Mouse (Mus musculus) heart, adult 8-10 months (tissue): ENCODE results near the gene Bcl3. TPM values are rescaled to one million over a fixed set of nuclear protein-coding genes. Genes with fewer than 3 reads are reported as not detected.

Experiments
- DNase-seq: peaks from one replicate; pipeline ENCODE4 v3.0.0; 2022; ENCODE audit warnings: low spot score
- total RNA-seq, 4 experiments: library from RNA; stranded (reverse); gene quantifications; 2 replicates each; pipeline ENCODE4 v1.2.4; 2022

Gene Bcl3
- total RNA-seq, 4 experiments from 2014 or later = 2.1 to 4.4 (median 3.5) TPM

DNA sequence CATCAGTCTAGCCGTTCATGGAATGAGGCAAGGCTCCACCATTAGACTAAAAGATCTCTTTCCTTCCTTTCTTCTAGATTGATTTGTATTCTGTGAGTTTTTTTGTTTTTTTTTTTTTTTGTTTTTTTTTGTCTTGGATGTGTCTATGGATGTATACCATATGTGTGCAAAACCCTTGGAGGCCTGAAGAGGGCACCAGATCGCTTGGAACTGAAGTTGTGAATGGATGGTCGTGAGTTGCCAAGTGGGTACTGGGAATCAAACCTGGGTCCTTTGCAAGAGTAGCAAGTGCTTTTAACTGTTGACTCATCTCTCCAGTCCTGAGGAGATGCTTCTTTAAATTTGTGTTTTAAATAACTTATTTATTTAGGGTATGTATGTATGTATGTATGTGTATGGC is 11.5 kb upstream of the Bcl3 start:
- DNase-seq = no peak

GRCm38 (mm10) chr7:19831837-19832236 is 9.3 kb upstream of the Bcl3 start:
- no peak for DNase-seq

DNA sequence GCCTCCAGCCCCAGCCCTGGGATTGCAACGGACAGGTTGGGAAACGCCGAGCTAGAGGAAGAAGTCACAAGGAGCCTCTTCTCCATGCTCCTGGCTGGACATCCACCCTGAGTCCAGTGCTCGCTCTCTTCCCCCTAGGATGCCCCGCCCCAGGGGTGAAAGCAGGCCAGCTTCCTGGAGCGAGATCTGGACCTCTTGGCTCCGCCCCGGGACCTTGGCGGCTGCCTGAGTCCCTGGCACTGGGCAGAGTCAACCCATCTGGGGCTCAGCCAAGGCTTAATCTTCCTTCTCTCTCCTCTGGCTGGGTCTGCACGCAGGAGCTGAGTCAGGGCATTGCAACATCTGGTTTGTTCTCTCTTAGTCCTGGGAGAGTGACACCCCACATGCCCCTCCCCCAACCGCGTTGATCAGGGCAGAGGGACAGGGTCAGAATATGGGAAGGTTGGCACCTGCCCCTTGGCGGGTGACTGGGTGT is 8.1 kb upstream of the Bcl3 start:
- peak; percentile 94 for DNase-seq

DNA sequence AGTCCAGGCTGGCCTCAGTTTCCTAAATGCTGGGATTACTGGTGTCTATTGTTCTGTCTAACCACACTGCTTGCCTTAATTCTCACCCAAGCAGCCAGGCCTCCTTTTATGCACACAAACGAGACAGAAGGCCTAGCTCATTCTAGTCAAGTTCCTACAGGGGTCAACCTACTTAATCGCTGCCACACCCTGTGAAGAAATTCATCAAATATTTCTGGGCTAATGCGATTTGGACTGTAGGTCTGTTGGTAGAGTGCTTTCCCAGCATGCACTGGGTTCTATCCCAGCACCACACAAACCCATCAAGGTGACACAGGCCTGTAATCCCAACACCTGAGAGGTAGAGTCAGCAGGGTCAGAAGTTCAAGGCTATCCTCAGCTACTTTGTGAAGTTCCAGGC is 7.1 kb upstream of the Bcl3 start:
- no peak for DNase-seq

DNA sequence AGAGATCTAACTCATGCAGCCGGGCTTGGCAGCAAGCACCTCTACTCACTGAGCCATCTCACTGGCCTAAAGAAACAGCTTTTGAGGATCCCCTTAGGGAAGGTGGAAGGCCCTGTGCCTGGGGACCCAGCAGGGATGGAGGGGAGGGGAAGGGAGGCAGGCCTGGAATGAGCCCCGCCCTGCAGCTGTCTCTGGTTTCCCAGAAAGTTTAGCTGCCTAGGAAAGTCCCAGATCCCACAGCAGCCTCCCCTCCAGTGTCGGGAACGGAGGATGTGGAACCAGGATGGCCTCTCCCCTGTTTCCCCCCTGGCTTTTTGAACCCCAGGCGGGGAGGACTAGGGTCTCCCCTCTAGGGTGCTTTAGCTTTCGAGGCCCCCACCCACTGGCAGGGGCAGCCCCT is 4.2 kb upstream of the Bcl3 start:
- DNase-seq = no peak

DNA sequence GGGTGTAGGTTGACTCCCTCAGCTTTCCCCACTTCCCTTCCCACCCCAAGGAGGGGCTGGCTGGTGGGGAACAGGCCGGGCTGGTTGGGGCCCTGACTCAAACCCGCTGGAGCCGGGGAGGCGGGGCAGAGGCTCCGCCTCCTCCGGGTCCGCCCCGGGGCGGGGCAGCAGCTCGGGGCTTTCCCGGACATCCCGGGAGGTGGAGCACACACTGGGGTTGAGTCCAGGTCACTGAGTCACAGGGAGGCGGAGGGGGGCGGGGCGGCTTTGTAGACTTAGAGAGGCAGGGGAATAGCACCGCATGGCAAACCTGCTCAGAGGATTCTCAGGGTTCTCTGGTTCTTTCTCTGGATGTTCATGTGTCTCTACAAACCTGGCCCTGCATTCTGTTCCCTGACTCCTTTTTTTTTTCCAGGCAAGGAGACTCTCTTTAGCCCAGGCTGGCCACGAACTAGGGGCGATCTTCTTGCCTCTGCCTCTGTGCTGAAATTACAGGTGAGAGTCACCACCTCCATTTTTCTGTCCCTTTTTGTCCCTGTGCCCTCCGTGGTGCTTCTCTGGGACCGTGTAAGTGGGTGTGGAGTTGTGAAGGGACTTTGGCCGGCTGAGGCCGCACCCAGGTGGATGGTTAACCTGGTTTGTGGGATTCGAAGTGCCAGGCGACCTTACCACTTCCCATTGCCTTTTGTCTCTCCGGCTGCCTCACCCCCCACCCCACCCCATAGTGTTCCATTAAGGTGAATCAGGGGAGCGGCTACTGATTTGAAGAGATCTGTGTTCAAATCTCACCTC is 1.8 kb upstream of the Bcl3 start:
- DNase-seq = peak; percentile 88

GRCm38 (mm10) chr7:19823256-19824181 is 949 bp upstream of the Bcl3 start:
- DNase-seq = no peak

DNA sequence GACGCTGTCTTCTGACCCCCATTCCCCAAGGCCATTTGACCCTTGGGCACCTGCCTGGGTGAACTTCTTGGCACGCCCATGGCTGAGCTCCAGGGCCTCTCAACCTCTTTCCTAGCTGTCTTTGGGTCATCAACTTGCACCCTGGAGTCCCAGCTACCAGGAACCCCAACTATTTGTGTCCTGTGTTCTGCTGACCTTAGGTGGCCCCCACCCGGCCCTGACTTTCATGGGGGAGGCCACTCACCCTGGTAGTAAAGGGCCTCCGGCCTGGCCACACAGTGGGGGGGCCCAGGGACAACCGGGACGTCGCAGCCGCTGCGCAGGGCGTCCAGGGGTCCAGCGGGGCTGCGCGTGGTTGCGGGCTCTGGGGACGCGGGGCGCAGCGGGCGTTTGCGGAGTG is 377 bp downstream of the Bcl3 start:
- no peak for DNase-seq

GRCm38 (mm10) chr7:19821633-19822032 is 937 bp downstream of the Bcl3 start:
- DNase-seq = no peak

DNA sequence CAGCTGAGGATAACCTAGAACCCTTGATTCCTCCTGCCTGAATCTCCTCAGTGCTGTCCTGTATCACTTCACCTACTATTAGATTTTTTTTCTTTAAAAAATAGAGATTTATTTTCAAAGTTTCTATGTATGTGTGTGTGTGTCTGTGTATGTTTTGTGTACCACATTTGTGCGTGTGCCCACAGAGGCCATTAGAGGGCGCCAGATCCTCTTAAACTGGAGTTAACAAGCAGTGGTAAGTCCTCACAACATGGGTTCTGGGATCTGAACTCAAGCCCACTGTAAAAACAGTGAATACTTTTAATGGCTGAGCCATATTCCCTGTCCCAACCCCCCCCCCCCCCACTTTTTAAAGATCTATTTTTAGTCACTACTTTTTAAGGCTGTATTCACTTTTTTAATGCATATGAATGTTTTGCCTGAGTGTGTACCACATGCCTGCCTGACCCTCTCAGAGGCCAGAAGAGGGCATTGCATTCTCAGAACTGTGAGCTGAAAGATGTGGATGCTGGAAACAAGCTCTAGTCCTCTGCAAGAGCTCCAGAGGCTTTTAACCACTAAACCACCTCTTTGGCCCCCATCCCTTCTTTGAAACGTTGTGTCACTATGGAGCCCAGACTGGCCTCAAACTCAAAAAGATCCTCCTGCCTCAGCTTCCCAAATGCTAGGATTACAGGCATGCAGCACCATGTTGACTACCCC is 2.1 kb downstream of the Bcl3 start:
- no peak for DNase-seq

DNA sequence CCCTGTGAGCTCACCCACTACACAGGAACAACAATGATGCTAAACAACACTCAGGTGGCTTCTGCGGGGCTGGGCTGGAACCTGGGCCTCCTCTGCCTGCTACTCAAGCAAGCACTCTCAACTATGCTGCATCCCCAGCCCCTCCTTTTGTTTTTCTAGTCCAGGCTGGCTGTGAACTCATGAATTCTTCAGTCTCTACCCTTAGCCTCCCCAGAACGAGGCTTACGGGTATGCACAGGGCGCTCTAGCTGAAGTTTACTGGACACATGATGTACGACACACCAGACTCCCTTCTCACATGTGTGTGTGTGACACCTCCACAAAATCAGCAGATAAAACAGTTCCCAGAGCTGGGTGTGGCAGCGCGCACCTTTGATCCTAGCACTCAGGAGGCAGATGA is 3.7 kb downstream of the Bcl3 start:
- no peak for DNase-seq

DNA sequence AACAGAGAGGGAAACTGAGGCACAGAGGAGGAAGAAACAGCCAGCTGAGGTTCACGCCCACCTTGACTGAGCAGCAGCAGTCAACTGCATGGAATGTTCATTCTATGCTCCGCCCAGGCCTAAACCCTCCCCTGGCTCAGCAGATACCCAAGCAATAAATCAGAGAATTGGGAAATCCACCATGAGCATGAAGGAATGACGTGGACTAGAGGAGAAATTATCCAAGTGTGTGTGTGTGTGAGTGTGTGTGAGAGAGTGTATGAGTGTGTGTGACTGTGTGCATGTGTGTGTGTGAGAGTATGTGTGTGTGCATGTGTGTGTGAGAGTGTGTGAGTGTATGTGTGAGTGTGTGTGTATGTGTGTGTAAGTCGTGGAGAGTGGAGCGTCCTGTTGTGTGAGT is 4.1 kb downstream of the Bcl3 start:
- DNase-seq = no peak

DNA sequence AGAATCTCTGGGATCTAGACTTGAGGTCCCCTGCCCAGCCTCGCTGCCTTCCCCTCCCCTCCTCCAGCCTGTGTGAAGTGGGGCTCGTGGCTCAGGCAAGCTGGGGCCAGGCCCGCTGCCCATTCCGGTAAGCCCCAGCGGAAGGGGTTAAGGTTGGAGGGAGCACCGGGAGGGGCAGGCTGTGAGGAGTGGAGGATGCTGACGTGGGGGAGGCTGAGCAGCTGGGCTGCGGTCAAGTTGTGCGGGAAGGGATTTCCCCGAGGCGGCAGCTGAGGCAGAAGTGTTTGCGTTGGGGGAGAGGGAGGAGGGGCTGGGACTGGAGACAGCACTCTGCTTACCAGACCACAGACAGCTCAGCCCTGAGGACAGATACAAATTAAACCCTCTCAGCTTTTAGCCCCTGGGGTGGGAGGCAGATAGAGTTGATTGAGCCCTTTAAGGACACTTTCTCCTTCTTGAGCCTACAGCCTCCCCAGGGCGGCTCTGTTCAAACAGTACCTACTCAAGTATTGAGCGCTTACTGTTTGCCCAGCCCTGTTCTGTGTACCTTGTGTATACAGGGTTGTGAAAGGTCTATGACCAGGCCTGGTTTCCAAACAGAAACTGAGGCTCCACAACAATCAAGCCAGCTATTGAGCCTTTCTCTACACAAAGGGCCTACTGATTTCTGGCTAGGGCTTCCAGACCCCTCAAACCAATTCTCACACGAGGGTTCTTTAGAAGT is 5.0 kb downstream of the Bcl3 start:
- DNase-seq = peak; percentile 68

GRCm38 (mm10) chr7:19816224-19816771 is 6.3 kb downstream of the Bcl3 start:
- DNase-seq = peak; percentile 88

GRCm38 (mm10) chr7:19815296-19816223 is 7.0 kb downstream of the Bcl3 start:
- DNase-seq = no peak

DNA sequence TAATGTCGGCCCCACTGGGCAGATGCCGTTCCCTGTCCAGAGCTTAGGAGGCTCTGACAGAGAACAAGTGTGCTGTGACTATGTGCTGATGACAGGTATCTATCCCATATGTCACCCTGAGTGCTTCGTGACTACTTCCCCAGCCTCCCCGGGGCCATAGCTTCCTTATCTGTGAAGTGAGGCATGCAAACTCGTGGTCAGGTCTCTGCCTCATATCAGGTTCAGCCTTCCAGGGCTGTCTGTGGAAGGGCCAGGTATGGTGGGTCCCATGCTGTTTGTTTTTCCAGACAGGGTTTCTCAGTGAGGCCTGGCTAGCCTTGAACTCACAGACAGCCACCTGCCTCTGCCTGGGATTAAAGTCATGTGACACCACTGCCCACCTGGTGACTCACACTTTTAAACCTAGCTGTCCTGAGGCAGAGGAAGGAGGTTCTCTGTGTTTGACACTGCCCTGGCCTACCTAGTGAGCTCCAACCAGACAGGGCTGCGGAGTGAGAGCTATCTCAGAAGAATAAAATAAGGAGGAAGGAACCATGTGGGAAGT is 8.9 kb downstream of the Bcl3 start:
- no peak for DNase-seq

- DNase-seq = no peak
These were observed 9.4 kb downstream of the Bcl3 start for GRCm38 (mm10) chr7:19813161-19813560.

- no peak for DNase-seq
These were observed 11.5 kb downstream of the Bcl3 start for GRCm38 (mm10) chr7:19811114-19811513.

GRCm38 (mm10) chr7:19809369-19809768 is 13.2 kb downstream of the Bcl3 start:
- no peak for DNase-seq
